Mouse (Mus musculus): ENCODE measurements around the gene Ank3. TPM values are rescaled to one million over a fixed set of nuclear protein-coding genes. Genes with fewer than 3 reads are reported as not detected.

The Ank3 gene
- polyA plus RNA-seq, 1 experiment from 2014 or later: 19.0 TPM

- Histone ChIP-seq H3K27me3 (ENCODE audit: control insufficient read depth, insufficient read depth, low read depth, low read length) (no peaks in the 10 kb centered on the region), H3K4me2 (ENCODE audit: low read depth, low read length) (no peak overlapping the region), H3K9ac (ENCODE audit: low read length) (no peak overlapping the region), H3K9me3 (ENCODE audit: control insufficient read depth, low read length) (no peaks in the 10 kb centered on the region), H3K36me3 (ENCODE audit: control insufficient read depth, insufficient read depth, low read length) (no peaks in the 10 kb centered on the region), H3K4me3 (ENCODE audit: low read length) (no peak overlapping the region), H3K27ac (ENCODE audit: low read length) (no peak overlapping the region), H3K4me1 (replicated peaks; ENCODE audit: control insufficient read depth, insufficient read depth, low read length) (no peaks in the 10 kb centered on the region)
- WGBS: 81% methylated on average over 1 of the region's 1 CpGs
- ATAC-seq (ENCODE audit: low read depth): no peak
These were observed 161.7 kb downstream of the Ank3 start for GRCm38 (mm10) chr10:69560237-69560636.

GRCm38 (mm10) chr10:69562931-69563330, 164.4 kb downstream of the Ank3 start:
- H3K27ac ChIP-seq (ENCODE audit: low read length): no peak overlapping the region
- H3K4me1 ChIP-seq (replicated peaks; ENCODE audit: control insufficient read depth, insufficient read depth, low read length): no peaks in the 10 kb centered on the region
- H3K27me3 ChIP-seq (ENCODE audit: control insufficient read depth, insufficient read depth, low read depth, low read length): no peaks in the 10 kb centered on the region
- H3K4me3 ChIP-seq (ENCODE audit: low read length): no peak overlapping the region
- H3K4me2 ChIP-seq (ENCODE audit: low read depth, low read length): no peak overlapping the region
- 84% methylated on average over 3 of the region's 4 CpGs for WGBS
- H3K36me3 ChIP-seq (ENCODE audit: control insufficient read depth, insufficient read depth, low read length): no peaks in the 10 kb centered on the region
- H3K9me3 ChIP-seq (ENCODE audit: control insufficient read depth, low read length): no peaks in the 10 kb centered on the region
- no peak for ATAC-seq (ENCODE audit: low read depth)
- H3K9ac ChIP-seq (ENCODE audit: low read length): no peak overlapping the region

DNA sequence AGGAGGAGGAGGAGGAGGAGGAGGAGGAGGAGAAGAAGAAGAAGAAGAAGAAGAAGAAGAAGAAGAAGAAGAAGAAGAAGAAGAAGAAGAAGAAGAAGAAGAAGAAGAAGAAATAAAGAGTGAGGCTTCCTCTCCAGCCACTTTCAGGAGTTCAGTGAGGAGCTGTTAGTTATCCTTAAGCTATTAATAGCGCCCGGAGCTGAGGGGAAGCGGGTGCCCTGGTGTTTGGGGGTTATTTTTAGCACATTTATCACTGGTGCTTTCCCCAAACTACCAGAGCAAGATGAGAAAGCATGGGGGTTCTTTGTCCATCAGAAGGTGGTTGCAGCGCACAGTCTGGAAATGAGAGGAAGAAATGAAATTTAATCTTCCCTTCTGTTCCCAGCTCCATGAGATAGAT, 166.5 kb downstream of the Ank3 start:
- Histone ChIP-seq H3K9ac (ENCODE audit: low read length) (no peak overlapping the region), H3K27me3 (ENCODE audit: control insufficient read depth, insufficient read depth, low read depth, low read length) (no peaks in the 10 kb centered on the region), H3K4me2 (ENCODE audit: low read depth, low read length) (no peak overlapping the region), H3K4me1 (replicated peaks; ENCODE audit: control insufficient read depth, insufficient read depth, low read length) (no peaks in the 10 kb centered on the region), H3K36me3 (ENCODE audit: control insufficient read depth, insufficient read depth, low read length) (no peaks in the 10 kb centered on the region), H3K27ac (ENCODE audit: low read length) (no peak overlapping the region), H3K9me3 (ENCODE audit: control insufficient read depth, low read length) (no peaks in the 10 kb centered on the region), H3K4me3 (ENCODE audit: low read length) (no peak overlapping the region)
- WGBS: 54% methylated on average over 4 of the region's 4 CpGs
- ATAC-seq (ENCODE audit: low read depth): no peak

DNA sequence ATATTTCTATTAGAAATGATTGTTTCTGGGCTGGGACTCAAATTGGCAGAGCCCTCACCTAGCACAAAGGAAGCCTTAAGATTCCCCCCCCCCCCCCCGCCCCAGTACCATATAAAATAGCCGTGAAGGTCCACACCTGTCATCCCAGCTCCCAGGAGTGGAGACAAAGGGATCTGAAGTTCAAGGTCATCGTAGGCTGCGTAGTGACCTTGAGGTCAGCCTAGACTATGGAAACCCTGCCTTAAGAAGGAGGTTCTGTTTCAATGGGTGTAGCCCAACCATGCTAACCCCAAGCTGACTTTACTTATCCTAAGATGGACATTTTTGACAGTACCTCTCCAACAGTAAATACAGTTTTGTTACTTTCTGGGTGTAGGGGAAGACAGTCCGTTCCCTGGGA, 170.4 kb downstream of the Ank3 start:
- H3K9me3 ChIP-seq (ENCODE audit: control insufficient read depth, low read length): no peaks in the 10 kb centered on the region
- WGBS: 80% methylated on average over 5 of the region's 5 CpGs
- no peaks in the 10 kb centered on the region; the same call in 1 of the 2 replicates for H3K27me3 ChIP-seq (ENCODE audit: control insufficient read depth, insufficient read depth, low read depth, low read length)
- H3K36me3 ChIP-seq (ENCODE audit: control insufficient read depth, insufficient read depth, low read length): no peaks in the 10 kb centered on the region
- no peak overlapping the region for H3K4me3 ChIP-seq (ENCODE audit: low read length)
- no peak for ATAC-seq (ENCODE audit: low read depth)
- no peak overlapping the region for H3K4me2 ChIP-seq (ENCODE audit: low read depth, low read length)
- H3K27ac ChIP-seq (ENCODE audit: low read length): no peak overlapping the region
- H3K4me1 ChIP-seq (replicated peaks; ENCODE audit: control insufficient read depth, insufficient read depth, low read length): peaks cover 8% of the 10 kb centered on the region; the same call in 1 of the 2 replicates
- no peak overlapping the region for H3K9ac ChIP-seq (ENCODE audit: low read length)

DNA sequence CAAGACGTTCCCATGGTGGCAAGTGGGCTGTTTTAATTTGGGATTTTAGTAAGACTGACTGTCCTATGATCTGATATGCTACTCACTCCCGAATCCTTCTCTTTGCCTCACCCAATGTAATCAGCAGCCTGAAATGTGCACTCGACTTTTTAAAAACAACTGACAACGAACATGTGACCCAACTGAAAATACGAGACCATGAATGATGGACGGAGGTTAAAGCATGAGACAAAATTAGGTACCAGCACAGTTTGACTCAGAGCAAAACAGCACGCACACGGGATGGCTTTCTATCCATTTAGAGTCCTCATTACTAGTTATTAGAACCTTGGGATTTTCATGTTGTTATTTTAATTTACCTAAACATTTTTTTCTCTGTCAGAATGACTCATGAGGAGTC, 171.2 kb downstream of the Ank3 start:
- no peak for ATAC-seq (ENCODE audit: low read depth)
- Histone ChIP-seq H3K27ac (ENCODE audit: low read length) (no peak overlapping the region), H3K27me3 (ENCODE audit: control insufficient read depth, insufficient read depth, low read depth, low read length) (no peaks in the 10 kb centered on the region; the same call in 1 of the 2 replicates), H3K36me3 (ENCODE audit: control insufficient read depth, insufficient read depth, low read length) (no peaks in the 10 kb centered on the region), H3K9me3 (ENCODE audit: control insufficient read depth, low read length) (no peaks in the 10 kb centered on the region), H3K4me1 (replicated peaks; ENCODE audit: control insufficient read depth, insufficient read depth, low read length) (peaks cover 8% of the 10 kb centered on the region; the same call in 1 of the 2 replicates), H3K9ac (ENCODE audit: low read length) (no peak overlapping the region), H3K4me3 (ENCODE audit: low read length) (no peak overlapping the region), H3K4me2 (ENCODE audit: low read depth, low read length) (no peak overlapping the region)
- WGBS: 54% methylated on average over 8 of the region's 8 CpGs

- H3K27ac ChIP-seq (ENCODE audit: low read length): peak overlapping the region; percentile 44; the same call in 1 of the 2 replicates
- H3K4me1 ChIP-seq (replicated peaks; ENCODE audit: control insufficient read depth, insufficient read depth, low read length): peaks cover 8% of the 10 kb centered on the region; the same call in 1 of the 2 replicates
- H3K27me3 ChIP-seq (ENCODE audit: control insufficient read depth, insufficient read depth, low read depth, low read length): no peaks in the 10 kb centered on the region; the same call in 1 of the 2 replicates
- peak overlapping the region; percentile 53 for H3K4me3 ChIP-seq (ENCODE audit: low read length)
- H3K9me3 ChIP-seq (ENCODE audit: control insufficient read depth, low read length): no peaks in the 10 kb centered on the region
- H3K9ac ChIP-seq (ENCODE audit: low read length): peak overlapping the region; percentile 42
- peak overlapping the region; percentile 61 for H3K4me2 ChIP-seq (ENCODE audit: low read depth, low read length)
- peak; percentile 70 for ATAC-seq (ENCODE audit: low read depth)
- H3K36me3 ChIP-seq (ENCODE audit: control insufficient read depth, insufficient read depth, low read length): no peaks in the 10 kb centered on the region
- 20% methylated on average over 18 of the region's 18 CpGs for WGBS
These were observed 172.1 kb downstream of the Ank3 start for GRCm38 (mm10) chr10:69570466-69571288.

- peak overlapping the region; percentile 42 for H3K9ac ChIP-seq (ENCODE audit: low read length)
- H3K9me3 ChIP-seq (ENCODE audit: control insufficient read depth, low read length): no peaks in the 10 kb centered on the region
- no peaks in the 10 kb centered on the region for H3K36me3 ChIP-seq (ENCODE audit: control insufficient read depth, insufficient read depth, low read length)
- 3% methylated on average over 8 of the region's 8 CpGs for WGBS
- H3K27ac ChIP-seq (ENCODE audit: low read length): peak overlapping the region; percentile 44; the same call in 1 of the 2 replicates
- H3K4me3 ChIP-seq (ENCODE audit: low read length): peak overlapping the region; percentile 53
- peak overlapping the region; percentile 61 for H3K4me2 ChIP-seq (ENCODE audit: low read depth, low read length)
- H3K27me3 ChIP-seq (ENCODE audit: control insufficient read depth, insufficient read depth, low read depth, low read length): no peaks in the 10 kb centered on the region; the same call in 1 of the 2 replicates
- peaks cover 8% of the 10 kb centered on the region; the same call in 1 of the 2 replicates for H3K4me1 ChIP-seq (replicated peaks; ENCODE audit: control insufficient read depth, insufficient read depth, low read length)
- ATAC-seq (ENCODE audit: low read depth): peak; percentile 30; the same call in 1 of the 2 replicates
These were observed 172.8 kb downstream of the Ank3 start for GRCm38 (mm10) chr10:69571422-69571821.

DNA sequence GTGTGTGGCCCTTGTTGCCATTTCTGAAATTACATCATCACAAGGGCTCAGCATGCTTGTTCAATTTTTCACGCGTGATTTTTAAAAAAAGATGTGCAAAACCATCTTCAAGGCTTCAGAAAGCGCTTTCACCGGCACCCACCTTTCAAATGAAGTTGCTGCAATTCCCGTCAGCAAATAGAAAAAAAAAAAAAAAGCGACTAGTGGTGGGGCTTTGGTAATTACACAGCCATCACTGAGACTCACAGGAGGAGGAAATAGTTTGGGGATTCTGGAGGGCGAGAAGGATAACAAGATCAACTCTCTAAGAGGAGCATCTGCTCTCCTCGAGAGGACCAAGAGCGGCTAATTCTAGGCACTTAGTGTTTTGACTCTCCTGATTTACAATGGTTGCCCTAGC, 173.4 kb downstream of the Ank3 start:
- Histone ChIP-seq H3K9me3 (ENCODE audit: control insufficient read depth, low read length) (no peaks in the 10 kb centered on the region), H3K36me3 (ENCODE audit: control insufficient read depth, insufficient read depth, low read length) (no peaks in the 10 kb centered on the region), H3K27me3 (ENCODE audit: control insufficient read depth, insufficient read depth, low read depth, low read length) (no peaks in the 10 kb centered on the region; the same call in 1 of the 2 replicates), H3K4me3 (ENCODE audit: low read length) (peak overlapping the region; percentile 53), H3K9ac (ENCODE audit: low read length) (no peak overlapping the region), H3K27ac (ENCODE audit: low read length) (no peak overlapping the region), H3K4me2 (ENCODE audit: low read depth, low read length) (peak overlapping the region; percentile 61), H3K4me1 (replicated peaks; ENCODE audit: control insufficient read depth, insufficient read depth, low read length) (peaks cover 8% of the 10 kb centered on the region; the same call in 1 of the 2 replicates)
- 4% methylated on average over 9 of the region's 9 CpGs for WGBS
- no peak for ATAC-seq (ENCODE audit: low read depth)

- WGBS: 61% methylated on average over 7 of the region's 7 CpGs
- no peak overlapping the region for H3K27ac ChIP-seq (ENCODE audit: low read length)
- no peaks in the 10 kb centered on the region; the same call in 1 of the 2 replicates for H3K27me3 ChIP-seq (ENCODE audit: control insufficient read depth, insufficient read depth, low read depth, low read length)
- H3K4me3 ChIP-seq (ENCODE audit: low read length): no peak overlapping the region
- H3K4me1 ChIP-seq (replicated peaks; ENCODE audit: control insufficient read depth, insufficient read depth, low read length): peaks cover 14% of the 10 kb centered on the region; the same call in 1 of the 2 replicates
- H3K4me2 ChIP-seq (ENCODE audit: low read depth, low read length): no peak overlapping the region
- H3K9me3 ChIP-seq (ENCODE audit: control insufficient read depth, low read length): no peaks in the 10 kb centered on the region
- H3K36me3 ChIP-seq (ENCODE audit: control insufficient read depth, insufficient read depth, low read length): no peaks in the 10 kb centered on the region
- no peak overlapping the region for H3K9ac ChIP-seq (ENCODE audit: low read length)
- ATAC-seq (ENCODE audit: low read depth): no peak
These were observed 174.5 kb downstream of the Ank3 start for GRCm38 (mm10) chr10:69573054-69573453.
